ENCODE assay signal across 10 mouse cellular contexts in genomic region chr2:93377797-93378196, GRCm38 (mm10). TPM values are rescaled to one million over a fixed set of nuclear protein-coding genes. Genes with fewer than 3 reads are reported as not detected.
DNase-seq lines count a peak whose midpoint lies in the region; ATAC-seq lines count a peak whose summit lies in the region.
"Had no signal": no experiment of that assay in that cellular context is flagged by ENCODE, and none has a peak within 500 bp of the region (broad histone marks: within the 10 kb centered on the region; RNA-seq: fewer than 3 reads in every experiment).

No protein-coding gene starts in this region.

- WGBS in hindbrain, embryonic 13.5 days, result 43% methylated on average over 15 of the region's 15 CpGs
- WGBS in hindbrain, embryonic 12.5 days, result 59% methylated on average over 15 of the region's 15 CpGs

- H3K4me1 ChIP-seq in hindbrain, embryonic 13.5 days (replicated peaks), result peaks cover 23% of the 10 kb centered on the region
- H3K4me1 ChIP-seq in hindbrain, embryonic 12.5 days, result peaks cover 23% of the 10 kb centered on the region
- H3K4me1 ChIP-seq: liver, embryonic 15.5 days had no signal

- no peak overlapping the region for H3K9ac ChIP-seq in hindbrain, embryonic 13.5 days
- H3K9ac ChIP-seq in hindbrain, embryonic 12.5 days, result no peak overlapping the region
- H3K9ac ChIP-seq: liver, embryonic 15.5 days had no signal

- H3K27me3 ChIP-seq in hindbrain, embryonic 13.5 days, result no peaks in the 10 kb centered on the region
- no peaks in the 10 kb centered on the region for H3K27me3 ChIP-seq in hindbrain, embryonic 12.5 days
- H3K27me3 ChIP-seq: liver, embryonic 15.5 days had no signal

- peak; percentile 39 for DNase-seq in cerebellum, adult 11 months
- DNase-seq in right cerebral cortex, adult 2 months (ENCODE audit: low spot score in 2 of 2), result peak; percentile 45 to 48
- DNase-seq in right cerebral cortex, postnatal 4 days, result no peak
- peak; percentile 44 for DNase-seq in telencephalon, adult 2 months (ENCODE audit: low read depth, low spot score)
- DNase-seq in thymus, adult 18-20 months, result no peak
- DNase-seq: kidney, postnatal 25 days had no signal

- no peaks in the 10 kb centered on the region for H3K36me3 ChIP-seq in hindbrain, embryonic 13.5 days
- H3K36me3 ChIP-seq in hindbrain, embryonic 12.5 days, result no peaks in the 10 kb centered on the region
- H3K36me3 ChIP-seq: liver, embryonic 15.5 days had no signal

- H3K4me2 ChIP-seq in hindbrain, embryonic 13.5 days, result peak overlapping the region; percentile 8; the same call in 1 of the 2 replicates
- no peak overlapping the region for H3K4me2 ChIP-seq in hindbrain, embryonic 12.5 days (replicated peaks)
- H3K4me2 ChIP-seq: liver, embryonic 15.5 days had no signal

- H3K4me3 ChIP-seq in hindbrain, embryonic 13.5 days, result no peak overlapping the region
- H3K4me3 ChIP-seq in hindbrain, embryonic 12.5 days, result no peak overlapping the region
- H3K4me3 ChIP-seq: liver, embryonic 15.5 days had no signal

- H3K9me3 ChIP-seq in hindbrain, embryonic 13.5 days, result no peaks in the 10 kb centered on the region
- no peaks in the 10 kb centered on the region for H3K9me3 ChIP-seq in hindbrain, embryonic 12.5 days (replicated peaks)
- H3K9me3 ChIP-seq: liver, embryonic 15.5 days had no signal

- H3K27ac ChIP-seq in hindbrain, embryonic 13.5 days, result peak overlapping the region; percentile 52; the same call in 1 of the 2 replicates
- H3K27ac ChIP-seq in hindbrain, embryonic 12.5 days, result no peak overlapping the region
- H3K27ac ChIP-seq: liver, embryonic 15.5 days had no signal

- ATAC-seq in cerebellum, adult (ENCODE audit: insufficient number of reproducible peaks, low FRiP score, low TSS enrichment), result no peak
- no peak for ATAC-seq in hindbrain, embryonic 13.5 days (ENCODE audit: low FRiP score)
- ATAC-seq in hindbrain, embryonic 12.5 days (ENCODE audit: low FRiP score), result no peak

RNA-seq across cellular contexts. Expression of gene Tspan18, which starts 43.5 kb away (rescaled TPM):
- 23.6 and 32.5 TPM in 2 replicates for polyA plus RNA-seq in hindbrain, embryonic 13.5 days (2015; fragmentation: Nextera tagmentation; extraction: Ambion mirVana)
- polyA plus RNA-seq in hindbrain, embryonic 12.5 days (2016; fragmentation: Nextera tagmentation; extraction: Ambion mirVana), result 34.2 and 39.0 TPM in 2 replicates

Comparison
In these comparisons a context has a peak if more than half of its experiments do, and no peak if none do; other contexts are left out.
1. DNase-seq: peak in cerebellum, adult 11 months (single experiment), right cerebral cortex, adult 2 months (2 of 2) and telencephalon, adult 2 months (single experiment); none in right cerebral cortex, postnatal 4 days (single experiment) and thymus, adult 18-20 months (0 of 2).